Mouse (Mus musculus): ENCODE measurements at regions not wholly inside any gene's neighbourhood (a gene's known extent, or its start where the extent isn't known, plus 50 kb on each side); places are given as distances from the start of the nearest gene placed in this dataset.

DNA sequence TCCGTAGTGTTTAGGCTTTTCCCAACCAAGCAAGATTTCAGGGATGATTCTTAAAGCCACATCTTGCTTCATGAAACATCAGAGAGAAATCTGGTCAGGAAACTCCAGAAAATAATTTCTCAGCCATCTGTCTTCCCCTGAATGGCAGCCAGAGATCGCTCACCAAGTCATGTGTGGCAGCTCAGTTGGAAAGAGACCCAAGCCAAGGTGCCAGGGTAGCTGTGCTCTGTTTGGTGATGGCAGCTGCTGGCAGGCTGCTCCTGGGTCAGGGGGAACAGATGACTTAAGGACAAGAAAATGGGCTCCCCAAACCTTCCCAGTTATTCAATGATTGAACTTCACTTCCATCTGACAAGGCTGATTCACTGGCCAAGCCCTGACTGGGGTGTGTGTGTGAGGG, 91.7 kb upstream of the Syt6 start:
- DNase-seq (ENCODE audit: extremely low read depth, low read depth, low spot score) = no peak
- Histone ChIP-seq H3K9ac (ENCODE audit: low read depth, low read length) (no peak overlapping the region), H3K27ac (replicated peaks; ENCODE audit: insufficient read depth, low read depth, low read length) (no peak overlapping the region), H3K4me1 (ENCODE audit: control insufficient read depth, insufficient read depth, low read length) (no peaks in the 10 kb centered on the region), H3K36me3 (ENCODE audit: control insufficient read depth, insufficient read depth, low read length) (no peaks in the 10 kb centered on the region), H3K4me3 (ENCODE audit: insufficient read depth, low read depth, low read length) (no peak overlapping the region), H3K79me2 (ENCODE audit: control insufficient read depth, insufficient read depth, low read length) (no peaks in the 10 kb centered on the region), H3K27me3 (ENCODE audit: control insufficient read depth, insufficient read depth, low read length) (no peaks in the 10 kb centered on the region)
- no peak for TF ChIP-seq POLR2A (IDR thresholded peaks at IDR 0.05; ENCODE audit: extremely low read depth, insufficient read depth, low read length)
- TF ChIP-seq CTCF (IDR thresholded peaks at IDR 0.05; ENCODE audit: low read depth, low read length) = no peak
- WGBS = 92% methylated on average over 2 of the region's 2 CpGs

DNA sequence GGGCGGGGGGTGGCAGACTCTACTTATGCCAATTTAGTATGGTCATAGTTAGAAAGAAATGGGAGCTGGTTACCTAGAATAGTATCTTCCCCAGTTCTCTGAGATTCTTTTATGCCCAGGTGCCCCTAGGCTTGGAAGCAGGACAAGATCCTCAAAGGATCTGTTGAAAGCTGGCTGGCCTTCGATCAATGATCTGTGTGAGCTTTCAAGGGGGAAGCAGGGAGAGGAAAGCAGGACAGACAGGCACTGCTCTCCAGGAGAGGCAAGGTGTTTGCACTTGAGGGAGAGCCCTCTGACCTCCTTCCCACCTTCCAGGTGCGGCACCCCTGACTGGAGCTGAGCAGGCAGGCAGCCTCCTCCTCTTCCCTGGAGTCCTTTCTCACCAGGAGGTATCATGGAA, 91.3 kb upstream of the Syt6 start:
- no peak for TF ChIP-seq POLR2A (IDR thresholded peaks at IDR 0.05; ENCODE audit: extremely low read depth, insufficient read depth, low read length)
- no peak for TF ChIP-seq CTCF (IDR thresholded peaks at IDR 0.05; ENCODE audit: low read depth, low read length)
- WGBS = 77% methylated on average over 3 of the region's 3 CpGs
- no peak overlapping the region for H3K9ac ChIP-seq (ENCODE audit: low read depth, low read length)
- H3K4me1 ChIP-seq (ENCODE audit: control insufficient read depth, insufficient read depth, low read length) = no peaks in the 10 kb centered on the region
- no peak for DNase-seq (ENCODE audit: extremely low read depth, low read depth, low spot score)
- no peaks in the 10 kb centered on the region for H3K79me2 ChIP-seq (ENCODE audit: control insufficient read depth, insufficient read depth, low read length)
- no peaks in the 10 kb centered on the region for H3K36me3 ChIP-seq (ENCODE audit: control insufficient read depth, insufficient read depth, low read length)
- no peak overlapping the region for H3K4me3 ChIP-seq (ENCODE audit: insufficient read depth, low read depth, low read length)
- H3K27me3 ChIP-seq (ENCODE audit: control insufficient read depth, insufficient read depth, low read length) = no peaks in the 10 kb centered on the region
- no peak overlapping the region for H3K27ac ChIP-seq (replicated peaks; ENCODE audit: insufficient read depth, low read depth, low read length)

DNA sequence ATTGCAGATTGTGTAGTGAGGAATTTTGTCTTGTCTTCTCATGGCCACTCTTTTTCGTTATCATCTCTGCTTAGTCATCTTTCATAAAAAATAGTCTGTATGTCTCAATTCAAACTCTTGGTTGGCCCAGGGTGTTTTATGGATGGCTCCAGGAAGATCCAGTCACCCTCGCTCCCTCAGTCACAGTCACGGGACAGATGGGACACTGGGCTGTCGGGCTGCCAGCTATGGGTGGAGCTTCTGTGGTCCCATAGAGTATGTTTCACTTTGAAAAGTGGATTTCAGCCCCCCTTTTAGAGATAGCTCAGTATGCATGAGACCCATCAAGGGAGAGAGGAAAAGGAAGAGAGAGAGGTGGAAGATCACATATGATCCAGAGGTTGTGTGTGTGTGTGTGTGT, 85.2 kb upstream of the Syt6 start:
- Histone ChIP-seq H3K79me2 (ENCODE audit: control insufficient read depth, insufficient read depth, low read length) (no peaks in the 10 kb centered on the region), H3K27ac (replicated peaks; ENCODE audit: insufficient read depth, low read depth, low read length) (no peak overlapping the region), H3K27me3 (ENCODE audit: control insufficient read depth, insufficient read depth, low read length) (no peaks in the 10 kb centered on the region), H3K4me1 (ENCODE audit: control insufficient read depth, insufficient read depth, low read length) (no peaks in the 10 kb centered on the region), H3K4me3 (ENCODE audit: insufficient read depth, low read depth, low read length) (no peak overlapping the region), H3K36me3 (ENCODE audit: control insufficient read depth, insufficient read depth, low read length) (no peaks in the 10 kb centered on the region), H3K9ac (ENCODE audit: low read depth, low read length) (no peak overlapping the region)
- TF ChIP-seq POLR2A (IDR thresholded peaks at IDR 0.05; ENCODE audit: extremely low read depth, insufficient read depth, low read length) = no peak
- TF ChIP-seq CTCF (IDR thresholded peaks at IDR 0.05; ENCODE audit: low read depth, low read length) = no peak
- 67% methylated on average over 4 of the region's 4 CpGs for WGBS
- no peak for DNase-seq (ENCODE audit: extremely low read depth, low read depth, low spot score)

DNA sequence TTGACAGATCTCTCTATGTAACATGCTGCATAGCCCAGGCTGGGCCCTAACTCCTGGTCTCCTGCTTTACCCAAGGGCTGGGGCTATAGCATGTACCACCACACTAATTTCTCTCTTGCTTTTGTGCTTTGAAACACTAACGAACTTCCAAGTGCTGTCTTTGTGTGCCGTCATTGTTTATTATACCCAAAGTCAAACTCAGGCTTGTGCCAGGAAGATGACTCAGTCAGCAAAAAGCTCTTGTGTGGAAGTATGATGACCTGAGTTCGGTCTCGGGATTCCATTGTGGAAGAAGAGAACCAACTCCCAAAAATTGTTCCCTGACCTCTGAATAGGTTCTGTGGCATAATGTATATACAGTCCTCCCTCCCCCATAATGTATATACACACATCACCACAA, 84.1 kb upstream of the Syt6 start:
- Histone ChIP-seq H3K27me3 (ENCODE audit: control insufficient read depth, insufficient read depth, low read length) (no peaks in the 10 kb centered on the region), H3K4me1 (ENCODE audit: control insufficient read depth, insufficient read depth, low read length) (no peaks in the 10 kb centered on the region), H3K79me2 (ENCODE audit: control insufficient read depth, insufficient read depth, low read length) (no peaks in the 10 kb centered on the region), H3K9ac (ENCODE audit: low read depth, low read length) (no peak overlapping the region), H3K36me3 (ENCODE audit: control insufficient read depth, insufficient read depth, low read length) (no peaks in the 10 kb centered on the region), H3K27ac (replicated peaks; ENCODE audit: insufficient read depth, low read depth, low read length) (no peak overlapping the region), H3K4me3 (ENCODE audit: insufficient read depth, low read depth, low read length) (no peak overlapping the region)
- DNase-seq (ENCODE audit: extremely low read depth, low read depth, low spot score) = no peak
- TF ChIP-seq CTCF (IDR thresholded peaks at IDR 0.05; ENCODE audit: low read depth, low read length) (no peak), POLR2A (IDR thresholded peaks at IDR 0.05; ENCODE audit: extremely low read depth, insufficient read depth, low read length) (no peak)
- WGBS = 72% methylated on average over 4 of the region's 4 CpGs

DNA sequence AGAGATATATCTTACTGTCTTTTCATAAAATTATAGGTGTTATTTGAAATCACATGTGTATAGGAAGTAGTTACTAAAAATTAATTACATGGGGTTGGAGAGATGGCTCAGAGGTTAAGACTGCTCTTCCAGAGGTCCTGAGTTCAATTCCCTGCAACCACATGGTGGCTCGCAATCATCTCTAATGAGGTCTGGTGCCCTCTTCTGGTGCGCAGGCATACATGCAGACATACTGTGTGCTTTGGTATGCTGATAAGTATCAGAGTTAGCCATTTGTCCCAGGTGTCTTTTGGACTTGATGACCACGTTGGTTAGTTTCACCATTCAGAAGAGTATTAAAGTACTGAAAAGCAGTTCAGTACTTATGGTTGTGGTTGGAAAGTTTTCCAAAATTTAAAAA, 82.8 kb upstream of the Syt6 start:
- H3K79me2 ChIP-seq (ENCODE audit: control insufficient read depth, insufficient read depth, low read length) = no peaks in the 10 kb centered on the region
- no peak overlapping the region for H3K27ac ChIP-seq (replicated peaks; ENCODE audit: insufficient read depth, low read depth, low read length)
- no peak for DNase-seq (ENCODE audit: extremely low read depth, low read depth, low spot score)
- no peaks in the 10 kb centered on the region for H3K36me3 ChIP-seq (ENCODE audit: control insufficient read depth, insufficient read depth, low read length)
- H3K27me3 ChIP-seq (ENCODE audit: control insufficient read depth, insufficient read depth, low read length) = no peaks in the 10 kb centered on the region
- H3K4me1 ChIP-seq (ENCODE audit: control insufficient read depth, insufficient read depth, low read length) = no peaks in the 10 kb centered on the region
- H3K9ac ChIP-seq (ENCODE audit: low read depth, low read length) = no peak overlapping the region
- TF ChIP-seq CTCF (IDR thresholded peaks at IDR 0.05; ENCODE audit: low read depth, low read length) (no peak), POLR2A (IDR thresholded peaks at IDR 0.05; ENCODE audit: extremely low read depth, insufficient read depth, low read length) (no peak)
- 91% methylated on average over 3 of the region's 3 CpGs for WGBS
- no peak overlapping the region for H3K4me3 ChIP-seq (ENCODE audit: insufficient read depth, low read depth, low read length)

DNA sequence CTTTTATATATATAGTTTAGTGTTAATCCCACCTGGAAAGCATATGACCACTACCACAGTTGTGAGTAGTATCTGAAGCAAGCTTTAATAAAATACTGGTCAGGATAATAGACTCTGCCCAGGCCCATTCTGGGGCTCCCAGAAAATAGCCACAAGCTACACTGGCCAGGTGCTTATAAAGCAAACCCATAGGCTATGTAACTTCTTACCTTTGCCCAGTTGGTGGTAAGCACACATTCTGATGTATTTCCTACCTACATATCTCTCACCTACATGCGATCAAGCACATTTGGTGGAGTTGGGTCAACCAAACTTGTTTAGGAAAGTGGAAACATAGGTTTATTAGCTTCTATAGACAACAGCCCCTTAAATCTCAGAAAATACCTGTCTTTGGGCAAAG, 81.4 kb upstream of the Syt6 start:
- Histone ChIP-seq H3K79me2 (ENCODE audit: control insufficient read depth, insufficient read depth, low read length) (no peaks in the 10 kb centered on the region), H3K27ac (replicated peaks; ENCODE audit: insufficient read depth, low read depth, low read length) (no peak overlapping the region), H3K36me3 (ENCODE audit: control insufficient read depth, insufficient read depth, low read length) (no peaks in the 10 kb centered on the region), H3K9ac (ENCODE audit: low read depth, low read length) (no peak overlapping the region), H3K4me3 (ENCODE audit: insufficient read depth, low read depth, low read length) (no peak overlapping the region), H3K4me1 (ENCODE audit: control insufficient read depth, insufficient read depth, low read length) (no peaks in the 10 kb centered on the region), H3K27me3 (ENCODE audit: control insufficient read depth, insufficient read depth, low read length) (no peaks in the 10 kb centered on the region)
- DNase-seq (ENCODE audit: extremely low read depth, low read depth, low spot score) = no peak
- whole genome bisulfite sequencing = 94% methylated on average over 1 of the region's 1 CpGs
- TF ChIP-seq CTCF (IDR thresholded peaks at IDR 0.05; ENCODE audit: low read depth, low read length) (no peak), POLR2A (IDR thresholded peaks at IDR 0.05; ENCODE audit: extremely low read depth, insufficient read depth, low read length) (no peak)

Measured in liver, adult 2 months (tissue).